Mouse (Mus musculus) left cerebral cortex, postnatal 4 days (tissue): ENCODE data around the gene Olfr821. TPM values are rescaled to one million over a fixed set of nuclear protein-coding genes. Genes with fewer than 3 reads are reported as not detected.
"Not testable (repeated sequence)": the region's sequence is repeated elsewhere in the genome, so short reads cannot be mapped to it uniquely, and the experiment has no call there.

ENCODE experiments used
- DNase-seq: peaks from one replicate; pipeline ENCODE4 v3.0.0-alpha.2; 2022
- intact Hi-C: fragments of 180-260 bp; cut with DNase I; formaldehyde crosslinking; loops from one replicate; pipeline ENCODE4 v1.15.1; 2025
- total RNA-seq, 2 experiments: library from RNA; stranded (reverse); gene quantifications; 2 replicates each; pipeline ENCODE4 v1.2.3; 2021

Gene Olfr821
- total RNA-seq: not detected

DNA sequence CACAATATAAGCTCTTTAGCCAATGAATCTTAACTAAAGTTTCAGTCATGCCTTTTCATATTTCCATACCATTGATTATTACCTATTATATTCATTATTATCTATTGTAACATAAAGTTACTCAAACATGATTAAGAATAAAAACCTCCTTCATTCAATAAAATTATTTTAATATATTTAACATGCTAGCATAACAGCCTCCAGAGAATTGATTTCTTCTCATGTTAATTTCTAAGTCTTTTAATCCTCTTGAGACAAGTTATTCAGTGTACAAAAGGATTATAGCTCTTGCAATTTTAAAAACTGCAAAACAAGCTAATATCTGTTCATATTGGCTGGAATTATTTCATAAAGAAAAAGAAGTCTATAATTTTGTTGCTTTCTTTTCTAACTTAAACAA lies at the start of gene Olfr821:
Gene Olfr821 (plus strand): TSS at position 301 of the 400 bp plus-strand sequence.
- intact Hi-C loops: no loop called here
- DNase-seq: no peak

- DNase-seq, intact Hi-C loops: not testable (repeated sequence)
These were observed 48.3 kb upstream of the Olfr821 start for GRCm38 (mm10) chr10:129981867-129982266.

- DNase-seq, intact Hi-C loops: not testable (repeated sequence)
These were observed 45.2 kb upstream of the Olfr821 start, which contains the start of gene Gm10310 for GRCm38 (mm10) chr10:129984962-129985361. Gm10310 (minus strand) TSS chr10:129985062.

DNA sequence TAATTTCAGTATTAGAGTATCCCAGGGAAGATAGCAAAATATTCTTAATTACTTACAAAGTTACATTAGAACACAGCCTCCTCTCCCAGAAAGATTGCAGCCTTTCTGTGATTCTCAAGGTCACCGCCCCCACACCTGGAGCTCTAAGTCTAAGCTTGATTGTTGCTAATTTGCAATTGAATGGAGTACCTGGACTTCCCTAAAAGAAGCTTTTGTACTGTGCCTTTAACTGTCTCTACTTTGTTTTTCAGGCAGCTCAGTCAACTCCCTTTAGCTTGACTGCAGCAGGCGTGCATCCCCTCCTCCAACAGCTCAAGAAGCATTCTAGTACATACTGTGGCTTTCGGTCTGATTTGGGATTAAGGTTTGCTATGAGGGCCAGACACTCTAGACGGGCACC lies 26.0 kb upstream of the Olfr821 start:
- DNase-seq, intact Hi-C loops: not testable (repeated sequence)

DNA sequence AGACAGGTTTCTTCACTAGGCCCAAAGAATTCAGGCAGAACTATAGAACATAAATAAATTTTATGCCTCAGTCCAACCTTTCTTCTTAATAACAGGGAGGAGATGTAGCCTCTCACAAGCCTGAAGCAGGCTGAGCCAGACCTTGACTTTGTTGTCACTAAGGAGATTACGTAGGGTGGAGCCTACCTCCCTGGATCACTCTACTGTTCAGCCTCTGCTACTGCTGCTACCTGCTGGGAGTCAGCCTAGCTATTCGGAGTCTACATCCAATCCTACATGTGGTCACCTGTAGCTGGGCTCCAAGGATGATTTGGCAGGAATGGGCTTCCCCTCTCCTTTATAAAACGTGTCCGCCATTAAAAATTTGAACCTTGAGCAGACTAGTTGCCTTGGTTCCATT lies 24.8 kb upstream of the Olfr821 start:
- intact Hi-C loops, DNase-seq: not testable (repeated sequence)

GRCm38 (mm10) chr10:130012321-130012720 lies 17.8 kb upstream of the Olfr821 start, which contains the start of gene Olfr820:
Olfr820 (plus strand) TSS chr10:130012621.
- intact Hi-C loops: no loop called here
- DNase-seq: no peak

- intact Hi-C loops: no loop called here
- no peak for DNase-seq
These were observed 6.9 kb downstream of the Olfr821 start for GRCm38 (mm10) chr10:130037096-130037495.

GRCm38 (mm10) chr10:130070910-130071309 lies 40.8 kb downstream of the Olfr821 start, which contains the start of gene Olfr822:
Olfr822 (plus strand) TSS chr10:130071210.
- intact Hi-C loops: no loop called here

More at GRCm38 (mm10) chr10:130070910-130071309, 40.8 kb downstream of the Olfr821 start, which contains the start of gene Olfr822:
- DNase-seq: no peak

Other genes starting within 250 kb of the Olfr821 start
- gene Olfr810, start 235.4 kb upstream of the Olfr821 start, total RNA-seq: not detected
- gene Olfr811, start 226.0 kb upstream of the Olfr821 start, total RNA-seq: not detected
- gene Olfr812, start 184.3 kb upstream of the Olfr821 start, total RNA-seq: not detected
- gene Olfr813, start 175.0 kb upstream of the Olfr821 start, total RNA-seq: not detected
- gene Olfr814, start 150.5 kb upstream of the Olfr821 start, total RNA-seq: not detected
- not detected for gene Olfr815, start 124.5 kb upstream of the Olfr821 start, total RNA-seq
- not detected for gene Olfr816, start 114.8 kb upstream of the Olfr821 start, total RNA-seq
- not detected for gene Olfr818, start 81.2 kb upstream of the Olfr821 start, total RNA-seq
- gene Olfr819, start 63.1 kb upstream of the Olfr821 start, total RNA-seq: not detected
- gene Olfr247, start 54.2 kb upstream of the Olfr821 start, total RNA-seq: not detected
- gene Gm10310, start 45.3 kb upstream of the Olfr821 start, total RNA-seq: not detected
- not detected for gene Olfr820, start 17.7 kb upstream of the Olfr821 start, total RNA-seq
- gene Olfr822, start 40.9 kb downstream of the Olfr821 start, total RNA-seq: not detected
- gene Olfr823, start 85.0 kb downstream of the Olfr821 start, total RNA-seq: not detected
- gene Olfr824, start 99.7 kb downstream of the Olfr821 start, total RNA-seq: not detected
- gene Olfr825, start 136.4 kb downstream of the Olfr821 start, total RNA-seq: not detected
- gene Olfr826, start 153.8 kb downstream of the Olfr821 start, total RNA-seq: not detected
- not detected for gene Olfr827, start 184.1 kb downstream of the Olfr821 start, total RNA-seq
- gene Neurod4, start 249.9 kb downstream of the Olfr821 start, total RNA-seq: not detected